Mouse (Mus musculus): Measurements from ENCODE around the gene Rcn3. TPM values are rescaled to one million over a fixed set of nuclear protein-coding genes. Genes with fewer than 3 reads are reported as not detected.
"Not testable (repeated sequence)": the region's sequence is repeated elsewhere in the genome, so short reads cannot be mapped to it uniquely, and the experiment has no call there.

Rcn3 gene
- total RNA-seq, 2 experiments from 2014 or later: 17.3 to 20.9 TPM

DNA sequence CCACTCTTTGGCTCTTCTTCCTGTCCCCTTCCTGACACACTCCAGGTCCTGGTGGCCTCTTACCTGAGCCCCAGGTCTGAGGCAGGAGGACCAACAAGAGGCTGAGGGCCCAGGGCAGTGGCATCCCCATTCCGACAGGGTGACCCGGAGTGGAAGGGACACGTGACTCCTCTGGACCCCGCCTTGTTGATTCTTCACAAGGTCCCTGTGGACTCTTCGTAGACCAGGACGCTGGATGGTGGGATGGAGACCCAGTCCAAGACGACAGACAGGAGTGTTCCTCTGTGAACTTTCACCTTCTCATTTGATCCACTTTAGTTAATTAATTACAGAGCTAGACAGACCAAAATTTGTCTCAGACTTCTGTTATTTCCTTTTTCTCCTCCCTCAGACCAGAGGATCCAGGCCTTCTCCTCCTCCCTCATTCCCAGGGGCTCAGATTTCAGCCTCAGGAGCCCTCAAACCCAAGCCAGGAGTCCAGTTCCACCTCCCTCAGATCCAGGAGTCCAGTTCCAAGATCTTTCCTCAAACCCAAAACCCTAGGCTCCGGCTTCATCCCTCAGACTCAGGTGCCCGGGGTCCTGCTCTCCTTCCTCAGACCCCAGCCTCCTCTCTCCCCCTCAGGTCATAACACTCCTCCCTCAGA is 11.0 kb upstream of the Rcn3 start:
- peak in 1 of 2 experiments; percentile 44 for DNase-seq
- intact Hi-C loops (cut with DNase I): no loop called here

DNA sequence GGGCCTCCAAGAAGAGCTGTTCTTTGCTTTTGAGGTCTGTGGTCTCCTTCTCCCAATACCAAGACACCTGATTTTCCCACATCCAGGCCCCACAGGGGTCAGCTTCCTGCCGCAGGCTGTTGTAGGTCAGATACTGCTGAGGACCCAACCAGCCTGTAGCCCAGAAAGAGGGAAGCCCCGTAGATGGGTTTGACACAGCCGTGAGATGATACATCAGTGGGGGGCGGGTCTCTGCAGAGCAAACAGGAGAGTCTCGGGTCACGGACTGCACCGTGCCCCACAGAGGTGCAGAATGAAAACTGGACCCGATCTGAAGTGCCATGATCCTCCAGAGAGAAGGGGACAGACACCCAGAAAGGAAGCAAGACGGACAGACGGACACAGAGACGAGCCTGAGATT is 10.4 kb upstream of the Rcn3 start:
- intact Hi-C loops (cut with DNase I): no loop called here
- no peak for DNase-seq

DNA sequence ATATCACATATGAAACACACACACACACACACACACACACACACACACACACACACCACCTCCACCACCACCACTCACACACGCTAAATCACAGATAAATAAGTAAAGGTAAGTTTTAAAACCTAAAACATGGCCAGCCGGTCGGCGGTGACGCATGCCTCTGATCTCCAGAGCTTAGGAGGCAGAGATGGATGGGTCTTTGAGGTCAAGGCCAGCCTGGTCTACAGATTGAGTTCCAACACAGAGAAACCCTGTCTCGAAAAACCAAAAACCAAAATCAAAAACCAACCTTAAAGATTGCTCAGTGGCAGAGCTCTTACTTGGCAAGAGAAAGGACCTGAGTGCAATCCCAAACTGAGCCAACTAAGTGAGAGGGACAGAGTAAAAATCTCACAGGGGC is 8.0 kb upstream of the Rcn3 start:
- no peak for DNase-seq
- intact Hi-C loops (cut with DNase I): no loop called here

DNA sequence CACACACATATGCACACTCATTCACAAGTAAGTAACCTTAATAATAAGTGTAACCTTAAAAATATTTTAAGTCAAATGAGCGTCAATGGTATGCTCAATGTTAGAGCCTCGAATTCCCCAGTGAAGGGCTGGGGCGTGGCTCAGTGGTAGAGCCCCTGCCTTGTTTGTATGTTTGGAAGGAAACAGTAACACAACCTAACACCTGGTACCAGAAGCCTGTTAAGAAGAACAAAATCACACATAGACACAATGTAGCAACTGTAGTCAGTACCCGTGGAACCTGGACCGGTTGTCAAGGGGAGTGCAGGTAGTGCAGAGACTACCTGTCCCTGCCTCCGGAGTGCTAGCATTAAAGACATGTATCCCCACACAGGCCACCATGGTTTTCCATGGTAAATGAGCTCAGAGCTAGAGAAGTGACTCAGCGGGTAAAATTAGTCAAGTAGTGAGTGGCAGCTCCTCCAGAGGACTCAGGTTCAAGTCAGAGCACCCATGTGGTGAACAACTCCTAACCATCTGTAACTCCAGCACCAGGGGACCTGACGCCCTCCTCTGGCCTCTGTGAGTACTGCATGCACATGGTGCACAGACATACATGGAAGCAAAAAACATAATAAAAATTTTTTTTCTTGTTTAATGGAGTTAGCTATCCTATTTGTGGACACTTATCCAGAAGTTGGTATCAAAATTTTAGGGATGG is 6.7 kb upstream of the Rcn3 start:
- intact Hi-C loops (cut with DNase I): no loop called here
- DNase-seq: no peak

DNA sequence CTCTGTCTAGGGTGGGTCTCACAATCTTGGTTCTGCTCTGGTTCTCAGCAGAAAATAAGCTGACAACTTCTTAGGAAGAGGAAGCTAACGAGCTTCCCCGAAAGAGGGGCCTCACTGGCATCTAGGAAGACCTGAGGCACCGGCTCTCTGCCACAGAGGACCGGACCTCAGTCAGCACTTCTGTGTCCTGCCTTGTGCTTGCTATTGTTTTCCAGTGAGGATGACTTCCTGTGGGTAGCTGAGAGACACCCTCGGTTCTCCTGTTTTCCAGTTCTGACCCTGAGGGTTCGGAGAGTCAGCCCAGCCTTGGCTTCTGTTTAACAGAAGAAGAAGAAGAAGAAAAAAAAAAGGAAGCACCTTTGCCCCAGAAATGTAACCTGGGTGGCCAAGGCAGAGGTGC is 5.5 kb upstream of the Rcn3 start:
- intact Hi-C loops (cut with DNase I): no loop called here
- DNase-seq: no peak

DNA sequence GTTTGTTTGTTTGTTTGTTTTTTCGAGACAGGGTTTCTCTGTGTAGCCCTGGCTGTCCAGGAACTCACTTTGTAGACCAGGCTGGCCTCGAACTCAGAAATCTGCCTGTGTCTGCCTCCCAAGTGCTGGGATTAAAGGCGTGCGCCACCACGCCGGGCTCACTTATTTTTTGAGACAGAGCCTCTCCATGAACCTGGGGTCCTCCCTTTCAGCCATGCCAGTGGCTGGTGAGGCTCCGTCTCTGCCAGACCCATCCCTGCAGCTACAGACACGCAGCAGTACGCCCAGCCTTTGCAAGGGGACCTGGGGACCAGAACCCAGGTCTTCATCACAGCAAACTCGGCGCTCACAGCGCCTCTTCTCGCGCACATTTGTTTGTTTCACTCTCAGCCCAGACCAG is 3.9 kb upstream of the Rcn3 start:
- DNase-seq; intact Hi-C loops (cut with DNase I): not testable (repeated sequence)

DNA sequence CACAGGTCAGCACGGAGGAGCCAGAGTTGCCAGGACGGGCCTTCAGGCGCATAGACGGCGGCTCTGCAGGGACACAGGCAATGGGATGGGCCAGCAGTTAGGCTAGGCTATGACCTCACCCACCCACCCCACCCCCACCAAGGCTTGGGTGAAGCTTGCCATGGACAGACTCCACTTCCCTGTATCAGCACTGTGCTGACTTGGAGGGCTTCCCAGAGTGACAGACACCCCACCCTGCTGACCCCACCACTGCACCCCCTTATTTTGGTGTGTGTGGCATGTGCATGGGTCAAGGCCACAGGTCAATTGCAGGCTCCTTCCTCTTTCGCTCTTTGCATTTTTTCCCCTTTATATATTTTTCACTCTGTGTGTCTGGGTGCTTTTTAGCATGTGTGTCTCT is 3.3 kb upstream of the Rcn3 start:
- no peak for DNase-seq
- intact Hi-C loops (cut with DNase I): no loop called here

DNA sequence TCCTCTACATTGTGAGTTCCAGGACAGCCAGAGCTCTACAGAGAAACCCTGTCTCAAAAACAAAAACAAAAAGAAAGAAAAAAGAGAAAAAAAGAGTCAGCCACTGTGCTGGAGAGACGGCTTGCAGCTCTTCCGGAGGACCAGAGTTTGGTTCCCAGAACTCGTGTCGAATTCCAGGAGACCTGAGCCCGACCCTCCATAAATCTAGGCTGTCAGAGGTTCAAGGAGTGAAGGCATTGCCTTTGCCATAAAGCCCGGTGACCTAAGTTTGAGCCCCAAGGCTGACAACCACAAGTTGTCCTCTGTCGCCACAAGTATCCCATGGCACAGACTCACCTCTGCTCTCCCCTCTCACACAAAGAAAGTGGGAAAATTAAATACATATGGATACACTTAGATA is 2.1 kb upstream of the Rcn3 start:
- no peak for DNase-seq
- intact Hi-C loops (cut with DNase I): no loop called here

DNA sequence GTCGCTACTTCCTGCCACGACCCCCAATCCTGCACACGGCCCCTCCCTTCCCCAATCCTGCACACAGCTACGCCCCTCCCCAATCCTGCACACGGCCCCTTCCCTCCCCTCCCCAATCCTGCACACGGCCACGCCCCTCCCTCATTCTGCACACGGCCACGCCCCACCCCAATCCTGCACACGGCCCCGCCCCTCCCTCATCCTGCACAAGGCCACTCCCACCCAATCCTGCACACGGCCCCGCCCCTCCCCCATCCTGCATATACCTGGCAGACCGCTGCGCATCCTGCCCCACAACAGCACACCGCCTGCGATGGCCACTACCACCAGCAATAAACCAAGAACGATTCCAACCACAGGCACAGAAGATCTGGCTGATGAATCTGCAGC is 1.5 kb upstream of the Rcn3 start:
- DNase-seq: no peak
- intact Hi-C loops (cut with DNase I): no loop called here

DNA sequence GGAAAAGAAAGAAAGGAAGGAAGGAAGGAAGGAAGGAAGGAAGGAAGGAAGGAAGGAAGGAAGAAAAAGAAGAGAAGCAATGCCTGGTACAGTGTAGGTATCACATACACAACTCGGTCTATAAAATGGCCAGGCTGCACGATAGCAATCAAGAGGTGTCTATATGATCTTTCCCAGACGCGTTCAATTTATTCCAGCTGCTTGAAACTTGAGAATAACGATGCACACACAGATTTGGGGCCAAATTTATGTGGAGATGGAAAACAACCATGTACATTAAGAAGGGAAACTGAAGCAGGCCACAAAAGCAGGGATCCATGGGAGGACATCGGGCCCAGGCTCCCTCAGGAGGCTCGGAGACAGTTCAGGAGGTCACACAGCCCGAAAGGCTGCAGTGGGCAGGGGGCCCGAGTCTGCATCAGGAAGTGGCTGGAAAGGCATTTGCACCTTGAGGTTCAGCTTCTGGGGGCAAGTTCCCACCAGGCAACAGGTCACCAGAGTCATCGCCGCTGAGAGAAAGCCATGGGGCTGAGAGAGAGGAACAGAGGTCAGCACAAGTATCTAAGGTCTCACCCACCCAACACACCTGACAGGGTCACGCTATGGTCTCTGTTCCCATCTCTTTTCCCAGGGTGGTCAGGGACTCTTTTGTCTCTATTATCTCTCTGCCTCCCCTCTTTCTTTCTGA is 951 bp upstream of the Rcn3 start:
- intact Hi-C loops (cut with DNase I): no loop called here
- no peak for DNase-seq

DNA sequence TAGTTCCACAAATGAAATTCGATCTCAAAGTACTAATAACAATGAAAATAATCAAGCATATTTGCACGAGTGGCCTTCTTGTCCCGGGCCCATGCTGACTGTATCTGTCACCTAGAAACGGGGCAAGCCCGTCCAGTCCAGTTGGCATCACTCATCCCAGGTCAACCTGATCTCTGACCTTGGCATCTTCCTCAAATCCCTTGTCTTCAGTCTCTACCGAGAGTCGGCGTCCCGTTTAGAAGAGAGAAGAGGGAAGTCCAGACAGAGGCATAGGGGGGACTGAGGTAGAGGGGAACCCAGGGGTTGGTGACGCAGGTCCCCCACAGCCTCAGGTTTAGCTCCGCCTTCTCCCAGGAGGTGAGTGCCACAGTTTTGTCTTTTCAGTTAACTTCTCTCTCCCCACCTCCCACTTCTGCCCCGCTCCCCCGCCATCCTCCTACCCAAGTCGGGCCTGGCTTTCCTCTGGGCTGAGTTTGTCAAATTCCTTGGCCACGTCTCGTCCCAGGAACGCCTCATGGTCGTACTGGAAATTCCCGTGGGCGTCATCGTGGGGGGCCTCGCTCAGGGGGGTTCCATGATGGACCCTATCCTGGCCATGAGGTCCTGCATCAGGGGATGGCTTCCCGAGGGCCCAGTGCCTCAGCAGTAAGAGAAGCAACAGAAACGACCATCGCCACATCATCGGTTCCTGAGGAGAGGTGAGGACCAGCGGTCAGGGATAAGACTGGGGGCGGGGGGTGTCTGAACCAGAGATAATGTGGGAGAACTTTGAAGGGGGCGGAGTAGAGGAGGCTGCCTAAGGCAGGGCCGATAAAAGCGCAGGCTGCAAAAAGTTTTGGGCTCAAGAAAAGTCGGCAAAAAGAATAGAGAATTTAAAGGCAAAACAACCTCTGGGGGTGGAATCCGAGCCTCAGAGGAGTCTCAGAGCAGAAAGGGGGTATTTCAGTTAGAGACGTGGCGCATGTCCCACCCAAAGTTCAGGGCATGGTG is 725 bp downstream of the Rcn3 start:
- DNase-seq: no peak
- intact Hi-C loops (cut with DNase I): no loop called here

DNA sequence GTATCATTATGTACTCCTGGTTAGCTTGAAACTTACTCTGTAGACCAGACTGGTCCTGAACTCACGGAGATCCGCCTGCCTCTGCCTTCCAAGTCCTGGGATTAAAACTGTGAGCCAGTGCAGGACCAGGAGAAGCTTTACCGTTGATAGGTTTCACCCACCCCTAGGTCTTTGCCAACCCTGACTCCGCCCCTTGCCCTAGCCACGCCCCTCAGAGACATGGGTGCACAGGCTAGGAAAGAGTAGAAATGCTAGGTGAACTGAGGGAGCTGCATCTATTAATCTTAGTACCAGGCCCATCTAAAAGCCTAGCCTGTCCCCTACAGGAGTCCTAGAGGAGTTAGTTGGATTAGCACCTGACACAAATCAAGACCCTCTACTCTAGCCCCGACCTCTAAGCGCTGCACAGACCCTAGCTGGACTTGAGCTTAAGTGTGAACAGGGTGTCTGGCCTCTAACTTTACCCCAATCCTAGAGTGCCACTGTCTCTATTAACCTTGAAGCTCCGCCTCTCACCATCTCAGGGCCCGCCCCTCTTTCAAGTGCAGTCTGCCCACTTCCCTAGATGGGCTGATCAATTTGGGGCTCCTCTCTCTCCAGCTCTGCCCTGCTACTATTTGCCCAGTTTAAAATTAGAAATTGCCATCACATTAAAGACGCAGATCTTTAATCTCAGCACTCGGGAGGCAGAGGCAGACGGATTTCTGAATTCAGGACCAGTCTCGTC is 1.6 kb downstream of the Rcn3 start:
- no peak for DNase-seq
- intact Hi-C loops (cut with DNase I): no loop called here

DNA sequence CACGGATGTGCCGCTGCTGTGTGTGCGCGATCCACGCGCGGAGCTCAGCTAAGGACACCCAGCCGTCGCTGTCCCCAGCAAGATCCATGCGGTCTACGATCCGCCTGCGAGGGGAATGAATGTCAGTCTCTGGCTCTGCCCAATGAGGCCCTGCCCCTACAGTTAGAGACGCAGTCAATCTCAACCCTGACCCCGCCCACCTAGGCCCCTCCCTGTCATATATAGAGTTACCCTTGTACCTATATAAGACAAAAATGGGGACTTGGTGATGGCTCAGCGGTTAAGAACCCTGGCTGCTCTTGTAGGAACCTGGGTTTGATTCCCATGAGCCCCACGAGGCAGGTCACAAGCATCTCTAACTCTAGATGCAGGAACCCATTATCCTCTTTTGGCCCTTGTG is 3.4 kb downstream of the Rcn3 start:
- no peak for DNase-seq
- intact Hi-C loops (cut with DNase I): no loop called here

DNA sequence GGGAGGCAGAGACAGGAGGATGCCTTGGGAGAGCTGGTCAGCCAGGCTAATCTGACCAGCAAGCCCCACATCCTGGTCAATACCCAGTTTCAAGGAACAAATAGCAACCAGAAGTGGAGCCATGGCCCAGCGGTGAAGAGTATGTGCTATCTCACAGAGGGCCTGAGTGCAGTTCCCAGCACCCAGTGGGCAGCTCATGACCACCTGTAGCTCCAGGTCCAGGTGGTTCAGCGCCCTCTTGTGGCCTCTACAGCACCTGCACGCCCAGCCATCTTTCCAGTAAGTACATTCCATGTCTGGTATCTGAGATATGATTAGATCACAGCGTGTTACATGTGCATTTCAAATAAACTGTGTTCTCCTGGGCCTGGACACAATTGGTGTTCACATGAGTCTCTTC is 5.9 kb downstream of the Rcn3 start:
- no peak for DNase-seq
- intact Hi-C loops (cut with DNase I): no loop called here

DNA sequence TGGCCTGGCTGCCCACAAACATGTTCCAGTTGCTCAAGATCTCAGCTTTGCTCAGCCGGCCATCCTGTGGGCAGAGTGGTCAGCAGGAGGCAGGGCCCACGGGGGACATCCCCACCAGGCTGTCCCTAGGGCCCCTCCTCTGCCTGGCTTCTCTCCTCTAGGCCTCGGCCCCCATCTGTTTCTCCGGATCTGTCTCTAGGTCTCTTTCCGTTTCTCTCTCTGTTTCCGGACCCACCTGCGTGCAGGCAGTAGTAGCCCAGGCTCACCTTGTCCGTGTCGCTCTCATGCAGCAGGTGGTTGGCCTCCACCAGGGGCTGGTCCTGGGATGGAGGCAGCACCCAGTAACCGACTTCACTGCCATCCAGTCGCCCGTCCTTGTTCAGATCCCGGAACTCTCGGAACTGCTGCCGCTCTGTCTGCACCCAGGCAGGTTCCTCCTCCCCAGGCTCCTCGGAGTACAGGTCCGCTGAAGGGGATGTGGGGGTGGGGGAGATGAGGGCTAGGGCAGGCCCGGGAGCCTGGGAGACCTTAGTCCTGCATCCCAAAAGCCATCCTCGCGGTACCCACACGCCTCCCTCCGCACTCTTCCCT is 8.6 kb downstream of the Rcn3 start:
- intact Hi-C loops (cut with DNase I): loop anchor here (5.0 kb wide), 1 partner anchor 39 kb away; the partner anchor contains the start of gene Rps11

DNA sequence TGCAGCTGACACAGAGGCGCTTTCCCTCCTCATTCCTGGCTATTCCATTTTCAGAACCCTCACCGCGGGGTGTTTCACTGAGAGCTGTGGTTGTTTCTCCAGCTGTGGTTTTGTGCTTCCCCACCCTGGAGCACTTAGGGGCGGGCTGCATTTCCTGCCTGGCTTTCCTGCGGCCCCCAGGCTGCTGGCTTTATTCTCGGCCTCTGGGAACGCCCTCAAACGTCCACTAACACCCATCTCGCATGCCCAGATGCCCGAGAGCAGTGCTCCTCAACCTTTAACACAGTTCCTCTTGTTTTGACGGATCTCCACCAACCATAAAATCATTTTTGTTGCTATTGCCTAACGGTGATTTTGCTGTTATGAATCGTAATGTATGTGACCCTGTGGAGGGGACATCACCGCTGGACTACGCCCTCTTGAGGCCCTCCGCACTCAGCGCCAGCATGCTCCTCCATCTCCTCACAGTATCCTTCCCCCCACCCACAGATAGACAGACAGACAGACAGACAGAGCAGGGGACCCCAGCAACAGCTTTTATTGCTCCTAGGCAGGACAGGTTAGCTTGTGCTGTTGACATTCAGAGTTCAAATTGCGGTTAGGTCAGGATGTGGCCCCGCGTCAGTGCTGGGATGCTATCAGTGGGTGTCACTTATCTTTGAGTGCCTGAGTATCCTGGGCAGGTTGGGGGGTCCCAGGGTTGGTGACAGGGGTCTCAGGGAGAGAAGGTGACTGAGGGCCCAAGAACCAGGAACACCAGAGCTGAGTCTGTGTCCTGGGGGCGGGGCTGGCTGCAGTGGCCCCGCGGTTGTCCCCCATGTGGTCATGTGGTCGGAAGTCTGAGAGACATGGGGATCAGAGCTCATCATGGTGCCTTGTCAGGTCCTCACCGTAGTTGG is 9.4 kb downstream of the Rcn3 start:
- intact Hi-C loops (cut with DNase I): loop anchor here (5.0 kb wide), 1 partner anchor 40 kb away; the partner anchor contains the start of gene Rps11
- DNase-seq: peak; percentile 40 to 62

More for the DNA sequence above, 8.6 kb downstream of the Rcn3 start:
- DNase-seq: no peak

DNA sequence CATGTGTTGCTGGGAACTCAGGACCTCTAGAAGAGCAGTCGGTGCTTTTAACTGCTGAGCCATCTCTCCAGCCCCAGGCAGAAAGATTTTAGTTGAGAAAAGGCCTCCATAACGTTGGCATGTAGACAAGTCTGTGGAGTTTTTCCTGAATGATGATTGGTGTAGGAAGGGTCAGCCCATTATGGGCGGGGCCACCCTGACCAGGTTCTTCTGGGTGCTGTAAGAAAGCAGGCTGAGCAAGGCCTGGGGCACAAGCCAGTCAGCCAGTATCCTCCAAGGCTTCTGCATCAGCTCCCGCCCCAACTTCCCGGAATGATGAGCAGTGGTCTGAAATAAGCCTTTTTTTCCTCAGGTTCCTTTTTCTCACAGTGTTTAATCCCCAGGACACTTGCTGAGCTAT is 11.0 kb downstream of the Rcn3 start:
- intact Hi-C loops (cut with DNase I): loop anchor here (1.0 to 5.0 kb wide), 2 partner anchors 41 to 55 kb away; partner anchors contain the start of genes Flt3l, Gm45713 and Rps11
- DNase-seq: no peak

DNA sequence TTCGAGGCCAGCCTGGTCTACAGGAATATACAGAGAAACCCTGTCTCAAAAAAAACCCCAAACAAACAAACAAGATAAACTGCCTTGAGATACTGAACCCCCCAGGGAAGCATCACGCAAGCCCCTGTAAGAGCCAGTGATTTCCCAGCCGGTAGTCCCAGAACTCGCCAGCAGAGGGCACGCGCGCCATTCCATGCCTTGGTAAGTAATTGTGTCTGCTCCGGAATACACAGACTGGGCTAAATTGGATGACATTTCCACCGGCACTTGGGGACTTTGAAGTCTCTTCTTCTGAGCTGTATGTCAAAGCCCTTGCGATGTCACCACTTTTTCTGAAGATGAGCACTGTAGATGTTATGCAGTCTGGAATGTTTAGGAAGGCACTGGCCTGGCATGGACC is 12.2 kb downstream of the Rcn3 start:
- intact Hi-C loops (cut with DNase I): loop anchor here (5.0 kb wide), 2 partner anchors 42 to 117 kb away; partner anchors contain the start of gene Rps11
- peak; percentile 93 to 94 for DNase-seq
